Mouse (Mus musculus) G1E (cell line): ENCODE data around the gene Snx8. TPM values are rescaled to one million over a fixed set of nuclear protein-coding genes. Genes with fewer than 3 reads are reported as not detected.
A peak's percentile ranks its signal among the peaks of the same experiment; 100 is the strongest.

Experiments
- ATAC-seq: 2 replicates; pipeline ENCODE4 v1.8.0; 2016; ENCODE audit warnings: mild to moderate bottlenecking; ENCODE audit not compliant: insufficient number of reproducible peaks, poor library complexity, low FRiP score, severe bottlenecking; ENCODE audit errors: extremely low read depth
- DNase-seq: peaks from one replicate; pipeline ENCODE4 v3.0.0; 2012; ENCODE audit warnings: low spot score
- H3K27me3 ChIP-seq: 2 replicates; pipeline ENCODE4 v1.6.1; 2012; ENCODE audit warnings: mild to moderate bottlenecking, low read length, inconsistent platforms; ENCODE audit not compliant: insufficient read depth
- H3K36me3 ChIP-seq: replicated peaks from 2 replicates; pipeline ENCODE3; 2012; ENCODE audit warnings: mild to moderate bottlenecking, inconsistent platforms
- H3K4me1 ChIP-seq: 2 replicates; pipeline ENCODE4 v1.6.1; 2012; ENCODE audit warnings: low read depth, low read length, inconsistent platforms, mixed read lengths; ENCODE audit not compliant: insufficient read depth
- H3K4me3 ChIP-seq: 2 replicates; pipeline ENCODE4 v1.5.1; 2012; ENCODE audit warnings: low read depth, mild to moderate bottlenecking, inconsistent platforms, low read length, moderate library complexity, mixed read lengths
- H3K9me3 ChIP-seq: replicated peaks from 2 replicates; pipeline ENCODE4 v1.6.1; 2012; ENCODE audit warnings: inconsistent platforms
- CTCF ChIP-seq: IDR thresholded peaks from 2 replicates; pipeline ENCODE4 v1.5.1; 2012; ENCODE audit warnings: low read depth, low read length, inconsistent platforms, mixed read lengths
- GATA1 ChIP-seq: IDR thresholded peaks from 2 replicates; pipeline ENCODE4 v1.6.1; 2012; ENCODE audit warnings: borderline replicate concordance, low read length, inconsistent platforms, mixed read lengths
- GATA2 ChIP-seq: IDR thresholded peaks from 2 replicates; pipeline ENCODE4 v1.6.1; 2012; ENCODE audit warnings: low read depth, low read length, inconsistent platforms, borderline replicate concordance
- POLR2AphosphoS5 ChIP-seq: IDR thresholded peaks from 2 replicates; pipeline ENCODE4 v1.6.1; 2012; ENCODE audit warnings: low read depth, low read length, inconsistent platforms; ENCODE audit not compliant: insufficient replicate concordance
- TAL1 ChIP-seq: conservative IDR thresholded peaks from 2 replicates; pipeline ENCODE4 v1.6.1; 2012; ENCODE audit warnings: low read depth, low read length, inconsistent platforms, mixed read lengths
- polyA plus RNA-seq: library from polyadenylated mRNA; stranded (reverse); fragments of >175 nt; gene quantifications from 2 replicates; pipeline ENCODE4 v1.2.3, GENCODE M21; 2012
- total RNA-seq, 2 experiments: library from RNA; stranded (forward) in 1 of 2; stranded (reverse) in 1 of 2; fragments of 200-1000 nt in 1 of 2; fragments of >200 nt in 1 of 2; fragmentation: Nextera tagmentation in 1 of 2; gene quantifications; 2 replicates each; pipeline ENCODE4 v1.2.3; 2014 to 2017

Gene Snx8
- total and polyA plus RNA-seq, 3 experiments, result 17.8 to 21.8 (median 19.9) TPM

DNA sequence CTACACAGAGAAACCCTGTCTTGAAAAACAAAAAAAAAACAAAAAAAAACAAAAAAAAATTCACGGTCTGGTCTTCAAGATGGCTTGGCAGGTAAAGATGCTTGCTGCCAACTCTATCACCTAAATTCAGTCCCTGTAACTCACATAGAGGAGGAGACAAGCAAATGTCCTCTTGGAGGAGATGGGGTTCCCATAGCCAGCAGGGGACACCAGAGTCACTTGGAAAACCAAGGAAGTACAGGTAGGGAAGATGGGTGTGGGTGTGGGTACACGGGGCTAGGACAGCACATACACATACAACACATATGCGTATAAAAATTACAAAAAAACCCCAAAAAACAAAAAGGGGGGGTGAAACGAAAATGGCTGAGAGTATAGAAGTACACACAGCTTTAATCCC, 46.2 kb downstream of the Snx8 start:
- peaks cover 5% of the 10 kb centered on the region for H3K9me3 ChIP-seq
- TF ChIP-seq GATA2, result no peak
- TF ChIP-seq TAL1, result no peak
- no peak for TF ChIP-seq GATA1
- no peak for TF ChIP-seq CTCF
- TF ChIP-seq POLR2AphosphoS5, result no peak
- no peaks in the 10 kb centered on the region for H3K27me3 ChIP-seq
- ATAC-seq (no peak), DNase-seq (no peak)
- no peak overlapping the region for H3K4me3 ChIP-seq
- H3K4me1 ChIP-seq, result no peaks in the 10 kb centered on the region
- H3K36me3 ChIP-seq, result peaks cover 97% of the 10 kb centered on the region

DNA sequence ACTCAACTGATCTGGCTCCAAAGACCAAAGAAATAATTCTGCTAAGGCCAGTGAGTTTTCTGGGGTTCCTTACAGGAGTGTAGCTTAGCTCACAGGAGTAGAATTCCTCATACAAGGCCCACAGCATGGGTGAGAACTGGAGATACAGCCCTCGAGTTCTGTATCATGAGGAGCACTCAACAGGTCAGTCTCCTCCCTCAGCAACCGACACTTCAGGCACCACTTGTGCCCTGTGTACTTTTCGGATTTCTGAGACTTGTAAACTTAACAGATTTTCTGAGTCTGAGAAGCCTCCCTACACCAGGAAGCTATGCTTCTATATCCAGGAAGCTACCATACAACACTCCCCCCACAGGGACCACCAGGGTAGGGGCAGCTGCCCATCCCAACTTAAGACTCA, 49.2 kb downstream of the Snx8 start:
- H3K36me3 ChIP-seq, result peaks cover 94% of the 10 kb centered on the region
- no peak for TF ChIP-seq TAL1
- no peak for TF ChIP-seq POLR2AphosphoS5
- no peak for TF ChIP-seq GATA2
- TF ChIP-seq CTCF, result no peak

DNA sequence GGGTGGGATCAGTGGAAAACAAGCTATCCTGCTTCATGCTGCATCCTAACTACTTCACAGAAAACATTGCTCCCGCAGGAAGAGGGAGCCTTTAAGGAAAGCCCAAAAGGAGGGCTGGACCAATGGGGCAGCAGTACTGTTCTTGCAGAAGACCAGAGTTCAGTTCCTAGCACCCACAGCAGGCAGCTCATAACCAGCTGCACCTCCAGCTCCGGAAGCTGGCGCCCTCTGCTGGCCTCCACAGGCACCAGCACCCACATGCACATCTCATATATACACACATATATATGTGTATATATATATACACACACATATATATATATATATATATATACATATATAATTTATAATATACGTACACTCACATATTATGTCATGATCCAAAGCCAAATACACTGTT, 50.3 kb downstream of the Snx8 start:
- TF ChIP-seq GATA2, result no peak
- no peak for TF ChIP-seq POLR2AphosphoS5
- no peak for TF ChIP-seq TAL1
- no peak for TF ChIP-seq GATA1
- no peak for TF ChIP-seq CTCF
- ATAC-seq, result no peak
- Histone ChIP-seq H3K36me3 (peaks cover 92% of the 10 kb centered on the region), H3K4me1 (peaks cover 3% of the 10 kb centered on the region), H3K27me3 (no peaks in the 10 kb centered on the region), H3K9me3 (peaks cover 5% of the 10 kb centered on the region), H3K4me3 (no peak overlapping the region)
- no peak for DNase-seq

More for the DNA sequence above, 49.2 kb downstream of the Snx8 start:
- Histone ChIP-seq H3K27me3 (no peaks in the 10 kb centered on the region), H3K4me1 (no peaks in the 10 kb centered on the region), H3K9me3 (peaks cover 5% of the 10 kb centered on the region), H3K4me3 (no peak overlapping the region)
- ATAC-seq (no peak), DNase-seq (no peak)

DNA sequence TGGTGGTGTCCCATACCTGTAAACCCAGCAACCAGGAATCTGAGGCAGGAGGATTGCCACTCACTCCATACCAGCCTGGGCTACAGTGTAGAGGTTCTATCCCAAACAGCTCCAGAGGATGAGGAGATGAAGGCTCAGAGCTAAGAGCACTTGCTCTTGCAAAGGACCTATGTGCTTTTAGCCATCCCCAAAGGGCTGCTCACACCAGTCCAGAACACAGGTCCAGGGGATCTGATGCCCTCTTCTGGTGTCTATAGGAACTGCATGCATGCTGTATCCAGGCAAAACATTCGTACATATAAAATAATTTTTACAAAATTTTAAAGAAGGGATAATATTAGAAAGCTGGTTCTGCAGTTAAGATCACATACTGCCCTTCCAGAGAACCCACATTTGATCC, 52.4 kb downstream of the Snx8 start:
- peak; percentile 21 for DNase-seq
- Histone ChIP-seq H3K4me1 (peaks cover 18% of the 10 kb centered on the region), H3K27me3 (no peaks in the 10 kb centered on the region), H3K4me3 (no peak overlapping the region), H3K36me3 (peaks cover 77% of the 10 kb centered on the region), H3K9me3 (peaks cover 5% of the 10 kb centered on the region)
- TF ChIP-seq POLR2AphosphoS5 (no peak), CTCF (peak; percentile 88)
- no peak for ATAC-seq

DNA sequence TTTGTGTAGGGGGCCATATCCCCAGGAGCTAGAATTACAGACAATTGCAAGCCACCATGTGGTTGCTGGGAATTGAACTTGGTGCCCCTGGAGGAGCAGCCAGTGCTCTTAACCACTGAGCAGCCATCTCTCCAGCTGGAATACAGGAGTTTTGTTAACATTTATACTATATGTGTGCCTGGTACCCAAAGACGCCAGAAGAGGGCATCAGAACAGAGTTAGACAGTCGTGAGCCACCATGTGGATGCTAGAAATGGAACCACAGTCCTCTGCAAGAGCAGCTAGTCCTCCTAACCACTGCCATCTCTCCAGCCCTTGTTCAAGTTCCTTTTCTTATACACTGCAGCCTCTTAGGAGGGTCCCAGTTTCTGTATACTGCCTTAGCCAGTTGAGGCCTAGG, 55.4 kb downstream of the Snx8 start:
- peaks cover 33% of the 10 kb centered on the region for H3K4me1 ChIP-seq
- TF ChIP-seq CTCF (no peak), GATA1 (no peak), GATA2 (no peak), POLR2AphosphoS5 (no peak), TAL1 (no peak)
- peaks cover 2% of the 10 kb centered on the region for H3K9me3 ChIP-seq
- no peak overlapping the region for H3K4me3 ChIP-seq
- peaks cover 71% of the 10 kb centered on the region for H3K36me3 ChIP-seq
- ATAC-seq (no peak), DNase-seq (no peak)
- H3K27me3 ChIP-seq, result no peaks in the 10 kb centered on the region

DNA sequence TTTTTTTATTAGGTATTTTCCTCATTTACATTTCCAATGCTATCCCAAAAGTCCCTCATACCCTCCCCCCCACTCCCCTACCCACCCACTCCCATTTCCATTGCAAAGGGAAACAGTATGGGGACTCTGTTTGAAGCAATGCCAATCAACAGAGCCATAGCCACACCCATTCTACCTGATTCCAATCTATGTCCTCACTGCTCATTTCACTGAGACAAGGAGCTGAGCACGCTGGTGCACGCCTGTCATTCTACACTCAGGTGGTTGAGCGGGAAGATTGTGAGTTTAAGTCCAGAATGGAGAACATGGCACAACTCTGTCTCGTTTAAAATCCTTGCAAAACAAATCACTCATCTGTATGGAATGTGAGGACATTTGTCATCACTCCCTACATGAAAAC, 56.5 kb downstream of the Snx8 start:
- H3K9me3 ChIP-seq, result no peaks in the 10 kb centered on the region
- H3K4me1 ChIP-seq, result peaks cover 37% of the 10 kb centered on the region
- peaks cover 71% of the 10 kb centered on the region for H3K36me3 ChIP-seq
- peak overlapping the region; percentile 76; the same call in 1 of the 2 replicates for H3K4me3 ChIP-seq
- no peak for ATAC-seq
- no peaks in the 10 kb centered on the region for H3K27me3 ChIP-seq
- TF ChIP-seq GATA2 (no peak), CTCF (no peak), GATA1 (no peak), POLR2AphosphoS5 (no peak), TAL1 (no peak)
- no peak for DNase-seq

DNA sequence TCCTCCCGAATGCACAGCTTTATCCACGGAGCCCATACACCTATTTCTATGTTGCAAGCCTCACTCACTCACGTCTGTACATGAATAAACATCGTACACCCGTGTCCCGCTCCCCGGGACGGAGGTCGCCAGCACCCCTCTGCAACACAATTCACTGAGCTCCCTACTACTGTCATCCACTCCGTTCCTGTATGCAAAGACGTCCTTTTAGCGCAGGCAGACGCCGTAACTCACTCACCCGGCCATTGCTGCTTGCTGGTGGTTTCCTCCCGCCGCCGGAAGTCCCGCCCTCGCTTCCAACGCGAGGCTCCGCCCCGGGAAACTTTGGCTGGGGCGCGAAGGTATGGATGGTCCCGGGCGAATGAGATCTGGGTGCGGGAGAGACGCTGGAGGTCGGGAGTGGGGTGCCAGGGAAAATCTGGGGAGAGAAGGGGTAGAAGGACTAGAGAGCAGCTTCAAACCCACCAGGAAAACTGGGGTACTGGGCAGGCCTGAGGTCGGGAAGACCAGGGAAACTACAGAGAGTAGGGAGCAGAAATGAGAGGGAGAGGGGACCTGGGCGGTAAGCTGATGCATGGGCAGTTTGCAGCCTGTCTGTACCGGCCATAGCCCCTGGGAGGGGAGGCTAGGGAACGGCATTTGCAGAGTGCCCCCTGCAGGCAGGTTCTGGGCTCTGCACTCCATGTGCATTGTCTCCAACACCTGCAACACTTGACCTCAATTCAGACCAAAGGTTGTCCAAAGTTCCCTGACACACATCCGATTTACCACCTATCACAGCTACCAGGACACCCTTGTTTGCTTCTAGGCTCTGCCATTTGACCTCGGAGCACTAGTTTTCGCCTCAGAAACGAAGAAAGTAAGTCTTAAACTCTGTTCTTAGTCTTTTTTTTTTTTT, 57.2 kb downstream of the Snx8 start, which contains the start of gene Mrm2:
Gene Mrm2, minus strand, starts transcription at position 284 of the 898 bp plus-strand sequence.
- Histone ChIP-seq H3K27me3 (no peaks in the 10 kb centered on the region), H3K9me3 (no peaks in the 10 kb centered on the region)
- peak; percentile 87 for DNase-seq

More for the DNA sequence above, 57.2 kb downstream of the Snx8 start, which contains the start of gene Mrm2:
- Histone ChIP-seq H3K36me3 (peaks cover 71% of the 10 kb centered on the region), H3K4me3 (peak within 1 kb of the TSS; percentile 76), H3K4me1 (peaks cover 38% of the 10 kb centered on the region)
- TF ChIP-seq GATA1 (no peak), CTCF (peak; percentile 96), TAL1 (no peak)
- peak; percentile 75 for ATAC-seq
